Mouse (Mus musculus) adrenal gland, adult 8-10 months (tissue): Measurements from ENCODE around the gene Abca2. TPM values are rescaled to one million over a fixed set of nuclear protein-coding genes. Genes with fewer than 3 reads are reported as not detected.

ENCODE experiments used
- microRNA-seq, 2 experiments: library from miRNA; unstranded; fragments of <30 nt; microRNA quantifications; one replicate each; pipeline ENCODE4 v1.2.0; 2022
- total RNA-seq, 4 experiments: library from RNA; stranded (reverse); gene quantifications; 2 replicates each; pipeline ENCODE4 v1.2.4; 2022

The Abca2 gene
- total RNA-seq, 4 experiments from 2014 or later, result 48.9 to 73.0 (median 57.5) TPM

Small RNAs within 50 kb of the gene (microRNA-seq; reads per million reads assigned to microRNA genes)
- gene Mir3087, result 0 to 0.34 reads per million in 2 experiments

Other genes with a start within 250 kb of the Abca2 start
- gene Nrarp, start 247.9 kb upstream of the Abca2 start, total RNA-seq, result 1 to 10 TPM; 2.4 to 3.5 (median 2.7) TPM
- gene Tor4a, start 231.8 kb upstream of the Abca2 start, total RNA-seq, result 10 to 100 TPM; 27.4 to 35.0 (median 31.7) TPM
- gene Nelfb, start 217.2 kb upstream of the Abca2 start, total RNA-seq, result 10 to 100 TPM; 59.6 to 74.9 (median 68.6) TPM
- gene Stpg3, start 214.1 kb upstream of the Abca2 start, total RNA-seq, result not detected
- under 1 TPM in 1 of 4 experiments, not detected in 3; 0.27 TPM for gene Fam166a, start 210.0 kb upstream of the Abca2 start, total RNA-seq
- gene Tubb4b, start 204.0 kb upstream of the Abca2 start, total RNA-seq, result 100 to 1,000 TPM; 150 to 307 (median 222) TPM
- not detected for gene Slc34a3, start 194.3 kb upstream of the Abca2 start, total RNA-seq
- gene Rnf224, start 191.9 kb upstream of the Abca2 start, total RNA-seq, result not detected
- gene Rnf208, start 186.4 kb upstream of the Abca2 start, total RNA-seq, result 10 to 100 TPM; 10.3 to 18.0 (median 12.3) TPM
- not detected for gene Cysrt1, start 186.3 kb upstream of the Abca2 start, total RNA-seq
- gene AL732309.1, start 181.8 kb upstream of the Abca2 start, total RNA-seq, result 1 to 10 TPM; 2.2 to 8.9 (median 6.1) TPM
- gene Tmem203, start 173.3 kb upstream of the Abca2 start, total RNA-seq, result 10 to 100 TPM; 28.4 to 43.0 (median 31.5) TPM
- gene Tprn, start 166.1 kb upstream of the Abca2 start, total RNA-seq, result 10 to 100 TPM; 10.3 to 14.5 (median 11.1) TPM
- 10 to 100 TPM; 44.4 to 48.7 (median 47.0) TPM for gene Ssna1, start 156.3 kb upstream of the Abca2 start, total RNA-seq
- gene Anapc2, start 156.2 kb upstream of the Abca2 start, total RNA-seq, result 100 to 1,000 TPM in 3 of 4 experiments, 10 to 100 TPM in 1; 94.6 to 118 (median 102) TPM
- gene Tmem210, start 140.6 kb upstream of the Abca2 start, total RNA-seq, result not detected
- gene Lrrc26, start 138.8 kb upstream of the Abca2 start, total RNA-seq, result not detected
- 10 to 100 TPM; 13.0 to 21.3 (median 17.8) TPM for gene Grin1, start 109.5 kb upstream of the Abca2 start, total RNA-seq
- gene Man1b1, start 96.4 kb upstream of the Abca2 start, total RNA-seq, result 10 to 100 TPM; 66.5 to 71.9 (median 67.6) TPM
- 10 to 100 TPM; 39.8 to 59.1 (median 45.7) TPM for gene Dpp7, start 72.3 kb upstream of the Abca2 start, total RNA-seq
- 10 to 100 TPM; 29.5 to 48.3 (median 31.5) TPM for gene Uap1l1, start 63.0 kb upstream of the Abca2 start, total RNA-seq
- under 1 TPM in 3 of 4 experiments, not detected in 1; 0.31 to 0.71 (median 0.61) TPM for gene Sapcd2, start 56.4 kb upstream of the Abca2 start, total RNA-seq
- 1 to 10 TPM; 3.1 to 9.7 (median 5.1) TPM for gene Entpd2, start 32.8 kb upstream of the Abca2 start, total RNA-seq
- gene Npdc1, start 29.4 kb upstream of the Abca2 start, total RNA-seq, result 100 to 1,000 TPM; 148 to 171 (median 163) TPM
- under 1 TPM in 1 of 4 experiments, not detected in 3; 0.13 TPM for gene Fut7, start 5.4 kb upstream of the Abca2 start, total RNA-seq
- gene Clic3, start 28.1 kb downstream of the Abca2 start, total RNA-seq, result not detected
- 10 to 100 TPM; 32.4 to 68.2 (median 43.4) TPM for gene Paxx, start 32.4 kb downstream of the Abca2 start, total RNA-seq
- 10 to 100 TPM in 1 of 4 experiments, 1 to 10 TPM in 3; 3.2 to 10.5 (median 4.4) TPM for gene Ptgds, start 41.3 kb downstream of the Abca2 start, total RNA-seq
- gene Lcn12, start 65.2 kb downstream of the Abca2 start, total RNA-seq, result not detected
- 100 to 1,000 TPM in 3 of 4 experiments, 10 to 100 TPM in 1; 82.5 to 114 (median 107) TPM for gene Fbxw5, start 72.0 kb downstream of the Abca2 start, total RNA-seq
- gene C8g, start 73.0 kb downstream of the Abca2 start, total RNA-seq, result 1 to 10 TPM in 3 of 4 experiments, under 1 TPM in 1; 0.70 to 2.3 (median 1.6) TPM
- 10 to 100 TPM; 22.6 to 35.3 (median 30.6) TPM for gene Traf2, start 118.2 kb downstream of the Abca2 start, total RNA-seq
- 100 to 1,000 TPM; 149 to 331 (median 215) TPM for gene Edf1, start 129.1 kb downstream of the Abca2 start, total RNA-seq
- 10 to 100 TPM in 1 of 4 experiments, 1 to 10 TPM in 3; 1.4 to 11.0 (median 4.0) TPM for gene Mamdc4, start 146.1 kb downstream of the Abca2 start, total RNA-seq
- 10 to 100 TPM; 61.3 to 76.9 (median 66.1) TPM for gene Phpt1, start 146.5 kb downstream of the Abca2 start, total RNA-seq
- gene Ajm1, start 153.1 kb downstream of the Abca2 start, total RNA-seq, result 1 to 10 TPM; 1.6 to 4.8 (median 3.8) TPM
- gene Rabl6, start 179.8 kb downstream of the Abca2 start, total RNA-seq, result 100 to 1,000 TPM; 121 to 178 (median 137) TPM
- not detected for gene Ccdc183, start 189.0 kb downstream of the Abca2 start, total RNA-seq
- 10 to 100 TPM; 18.0 to 47.8 (median 27.3) TPM for gene Tmem141, start 193.3 kb downstream of the Abca2 start, total RNA-seq
- 1 to 10 TPM; 4.7 to 7.0 (median 5.5) TPM for gene Fcna, start 199.3 kb downstream of the Abca2 start, total RNA-seq
- gene Lcn8, start 224.4 kb downstream of the Abca2 start, total RNA-seq, result not detected
- gene Lcn5, start 229.2 kb downstream of the Abca2 start, total RNA-seq, result not detected
- gene Lcn6, start 248.1 kb downstream of the Abca2 start, total RNA-seq, result not detected